Mouse (Mus musculus) ovary, adult 18-20 months (tissue): ENCODE data around the gene Ugt1a8.
A peak's percentile ranks its signal among the peaks of the same experiment; 100 is the strongest.

Experiments used
- DNase-seq: peaks from one replicate; pipeline ENCODE4 v3.0.0; 2022; ENCODE audit warnings: low spot score, mixed read lengths

Ugt1a8 gene

DNA sequence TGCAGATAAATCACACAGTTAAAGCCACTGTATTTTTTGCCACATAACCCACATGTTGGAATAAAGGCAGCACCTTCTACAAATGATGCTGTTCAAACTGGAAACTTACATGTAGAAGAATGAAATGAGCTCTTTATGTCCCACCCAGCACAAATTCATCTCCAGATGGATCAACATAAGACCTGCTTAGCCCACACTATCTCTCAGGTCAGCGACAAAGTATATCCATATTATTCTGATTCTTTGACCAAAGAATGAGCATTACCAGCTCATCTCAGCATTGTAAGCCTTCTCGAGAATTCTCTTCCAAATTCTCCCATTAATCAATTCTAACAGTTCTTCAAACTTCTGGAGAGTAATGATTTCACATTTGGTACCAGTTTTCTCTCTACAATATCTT is 134.6 kb downstream of the Ugt1a8 start:
- DNase-seq = no peak

GRCm38 (mm10) chr1:88223011-88223515 is 135.4 kb downstream of the Ugt1a8 start:
- peak; percentile 6 for DNase-seq

GRCm38 (mm10) chr1:88223591-88223990 is 136.0 kb downstream of the Ugt1a8 start:
- peak; percentile 12 for DNase-seq

- DNase-seq = peak; percentile 79
Observed at GRCm38 (mm10) chr1:88224029-88224776, 136.6 kb downstream of the Ugt1a8 start.

GRCm38 (mm10) chr1:88225301-88225700 is 137.7 kb downstream of the Ugt1a8 start:
- peak; percentile 5 for DNase-seq

DNA sequence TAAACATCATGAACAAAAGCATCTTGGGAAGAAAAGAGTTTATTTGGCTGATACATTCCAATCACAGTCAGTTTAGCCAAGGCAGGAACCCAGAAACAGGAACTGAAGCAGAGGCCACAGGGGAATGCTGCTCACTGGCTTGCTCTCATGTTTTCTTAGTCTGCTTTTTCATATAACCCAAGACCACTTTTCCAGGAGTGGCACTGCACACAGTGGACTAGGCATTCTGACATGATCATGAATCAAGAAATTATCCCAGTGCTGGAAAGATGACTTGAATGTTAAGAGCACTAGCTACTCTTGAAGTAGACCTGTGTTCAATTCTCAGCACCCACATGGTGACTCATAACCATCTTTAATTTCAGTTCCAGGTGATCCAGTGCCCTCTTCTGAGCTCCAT is 138.1 kb downstream of the Ugt1a8 start:
- peak; percentile 1 for DNase-seq

DNA sequence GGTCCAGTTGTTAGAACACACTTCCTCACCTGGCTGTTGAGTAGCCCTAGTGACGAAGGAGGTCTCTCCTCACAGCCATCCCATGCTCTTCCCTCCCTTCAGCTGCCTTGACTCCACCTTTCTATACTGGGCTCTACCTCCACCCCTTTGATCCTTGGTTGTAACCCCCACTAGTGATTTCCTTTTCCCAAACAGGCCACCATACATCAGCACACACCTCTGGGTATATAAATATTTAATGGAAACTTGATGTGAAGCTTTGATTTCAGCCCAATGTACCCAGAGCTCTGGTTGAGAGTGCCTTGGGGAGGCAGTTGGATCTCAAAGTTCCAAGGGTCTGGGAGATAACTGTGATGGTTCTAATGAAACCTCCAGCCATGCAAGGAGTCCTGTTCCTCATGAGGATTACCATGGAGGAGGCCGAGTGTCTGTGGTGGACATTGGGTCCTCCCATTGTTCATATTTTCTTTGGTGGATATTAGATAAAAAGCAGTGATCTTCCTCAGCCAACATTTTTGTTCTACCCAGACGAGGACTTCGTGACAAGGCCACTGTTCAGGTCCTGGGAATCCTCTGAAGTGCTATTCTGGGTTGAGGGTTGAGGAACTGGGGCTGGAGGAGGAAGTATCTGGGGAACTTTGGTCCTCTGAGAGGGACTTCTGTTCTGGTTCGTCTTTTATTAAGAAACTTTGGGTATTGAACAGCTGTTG is 139.2 kb downstream of the Ugt1a8 start, which contains the start of gene Mroh2a:
Gene Mroh2a, plus strand, starts transcription at position 317 of the 710 bp plus-strand sequence.
- peak; percentile 2 for DNase-seq

DNA sequence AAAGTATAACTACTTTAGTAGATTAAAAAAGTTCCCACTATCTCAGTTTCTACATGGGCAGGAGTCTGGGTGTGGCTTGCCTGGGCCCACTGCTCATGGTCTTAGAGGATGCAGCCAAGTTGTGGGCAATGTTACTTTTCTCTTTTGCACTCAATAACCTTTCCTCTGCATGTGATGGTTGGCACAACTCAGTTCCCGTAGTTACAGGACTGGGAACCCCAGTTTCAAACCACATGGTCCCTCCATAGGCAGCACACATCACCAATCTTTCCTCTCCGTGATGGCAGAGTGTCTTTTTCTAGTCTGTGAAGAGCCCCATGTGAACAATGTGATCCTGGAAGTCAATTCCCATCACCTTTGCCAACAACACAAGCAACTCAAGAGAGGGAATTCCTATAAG is 139.9 kb downstream of the Ugt1a8 start:
- peak; percentile 2 for DNase-seq

GRCm38 (mm10) chr1:88228121-88228520 is 140.5 kb downstream of the Ugt1a8 start:
- DNase-seq = peak; percentile 7

DNA sequence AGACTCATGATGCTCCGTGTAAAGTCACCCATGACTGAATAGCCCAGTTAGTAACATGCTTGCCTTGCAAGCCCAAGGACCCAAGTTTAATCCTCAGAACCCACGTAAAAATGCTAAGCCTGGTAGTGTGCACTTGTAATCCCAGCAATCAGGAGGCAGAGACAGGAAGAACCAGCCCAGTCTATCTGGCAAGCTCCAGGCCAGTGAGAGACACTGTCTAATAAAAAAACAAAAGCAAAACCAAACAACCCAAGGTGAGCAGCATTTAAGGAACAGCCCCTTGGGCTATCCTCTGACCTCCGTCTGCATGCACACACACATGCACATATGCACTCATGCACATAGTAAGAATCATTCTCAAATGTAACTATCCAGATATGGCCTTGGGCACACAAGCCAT is 142.0 kb downstream of the Ugt1a8 start:
- no peak for DNase-seq

DNA sequence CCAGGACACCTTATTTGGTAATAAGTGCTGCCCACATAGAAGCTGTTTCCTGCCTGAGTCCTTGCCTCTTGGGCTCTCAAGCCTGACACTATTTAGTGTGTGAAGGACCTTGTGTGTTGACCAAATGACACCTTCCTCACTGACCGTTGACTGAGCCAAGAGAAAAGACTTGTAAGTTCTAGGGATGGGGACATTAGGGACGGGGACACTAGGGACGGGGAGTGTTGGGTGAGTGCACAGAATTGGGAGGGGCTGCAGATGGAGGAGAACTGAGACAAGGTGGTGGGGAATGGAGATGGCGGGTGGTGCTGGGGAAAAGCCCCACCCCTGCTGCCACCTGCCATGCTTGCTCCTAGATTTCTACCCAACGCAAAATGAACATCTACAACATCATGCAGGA is 142.4 kb downstream of the Ugt1a8 start:
- peak; percentile 20 for DNase-seq

- DNase-seq = peak; percentile 7
Observed at GRCm38 (mm10) chr1:88230421-88230820, 142.8 kb downstream of the Ugt1a8 start.

DNA sequence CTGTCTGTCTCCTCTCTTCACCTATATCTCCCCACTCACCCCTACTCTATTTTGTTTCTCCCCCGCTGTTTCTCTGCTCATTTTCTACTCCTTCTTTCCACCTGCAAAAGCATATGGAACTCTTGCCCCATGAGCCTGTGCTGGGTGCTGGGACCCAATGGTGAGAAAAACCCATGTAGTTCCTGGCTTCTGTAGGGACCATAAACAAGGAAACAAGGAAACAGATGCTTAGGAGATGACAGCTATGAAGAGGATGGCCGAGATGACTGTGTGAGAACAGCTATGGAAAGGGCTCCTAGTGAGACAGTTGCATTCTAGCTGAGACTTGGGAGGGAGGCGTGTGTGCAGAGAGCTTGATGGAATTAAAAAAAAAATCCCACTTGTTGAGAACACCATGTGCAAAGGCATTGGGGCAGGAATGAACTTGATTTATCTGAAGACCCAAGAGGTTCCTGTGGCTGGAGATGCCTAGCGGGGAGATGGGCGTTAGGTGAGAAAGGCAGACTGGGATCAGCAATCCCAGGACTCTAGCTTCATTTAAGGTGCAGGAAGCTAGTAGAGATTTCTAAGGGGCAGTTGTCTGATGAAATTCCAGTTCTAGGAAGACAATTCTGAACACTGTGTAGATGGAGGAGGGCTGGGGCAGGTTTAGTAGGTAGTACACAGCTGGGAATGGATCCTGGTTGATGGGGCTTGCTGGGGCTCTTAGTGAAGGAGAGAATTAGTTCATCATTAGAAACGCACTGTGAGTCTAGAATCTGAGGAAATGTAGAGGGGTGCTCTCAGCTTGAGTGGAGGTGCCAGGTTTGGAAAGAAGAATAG is 143.6 kb downstream of the Ugt1a8 start:
- peak; percentile 11 for DNase-seq

- DNase-seq = peak; percentile 11
Observed at GRCm38 (mm10) chr1:88231803-88232499, 144.3 kb downstream of the Ugt1a8 start.

DNA sequence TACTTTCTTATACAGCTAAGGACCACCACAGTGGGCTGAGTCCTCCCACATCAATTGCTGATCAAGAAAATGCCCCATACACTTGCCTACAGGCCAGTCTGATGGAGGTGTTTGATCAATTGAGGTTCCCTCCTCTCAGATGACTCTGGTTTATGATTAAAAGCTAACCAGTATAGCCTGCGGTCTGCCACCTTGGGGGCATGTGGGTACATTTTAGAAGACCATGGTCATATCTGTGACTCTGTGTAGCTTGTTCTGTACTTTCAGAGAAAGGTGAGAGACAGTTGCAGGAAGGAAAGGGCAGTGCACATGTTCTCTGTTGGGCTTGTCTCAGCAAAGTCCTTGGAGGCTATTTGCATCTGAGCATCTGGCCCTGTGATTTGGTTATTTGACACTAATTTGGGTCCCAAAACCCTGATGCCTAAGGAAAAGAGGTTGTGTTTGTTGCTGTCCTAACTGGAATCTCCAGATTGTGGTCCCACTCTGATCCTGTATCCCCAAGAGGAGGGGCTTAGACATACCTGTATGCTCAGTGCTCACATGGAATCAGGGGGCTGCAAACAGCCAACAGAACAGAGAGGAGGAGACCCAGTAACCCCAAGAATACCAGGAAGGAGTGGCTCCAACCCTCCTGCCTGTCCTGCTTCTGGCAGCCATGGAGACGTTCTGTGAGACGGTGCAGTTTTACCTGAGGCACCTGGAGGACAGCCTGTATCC is 145.2 kb downstream of the Ugt1a8 start:
- no peak for DNase-seq

DNA sequence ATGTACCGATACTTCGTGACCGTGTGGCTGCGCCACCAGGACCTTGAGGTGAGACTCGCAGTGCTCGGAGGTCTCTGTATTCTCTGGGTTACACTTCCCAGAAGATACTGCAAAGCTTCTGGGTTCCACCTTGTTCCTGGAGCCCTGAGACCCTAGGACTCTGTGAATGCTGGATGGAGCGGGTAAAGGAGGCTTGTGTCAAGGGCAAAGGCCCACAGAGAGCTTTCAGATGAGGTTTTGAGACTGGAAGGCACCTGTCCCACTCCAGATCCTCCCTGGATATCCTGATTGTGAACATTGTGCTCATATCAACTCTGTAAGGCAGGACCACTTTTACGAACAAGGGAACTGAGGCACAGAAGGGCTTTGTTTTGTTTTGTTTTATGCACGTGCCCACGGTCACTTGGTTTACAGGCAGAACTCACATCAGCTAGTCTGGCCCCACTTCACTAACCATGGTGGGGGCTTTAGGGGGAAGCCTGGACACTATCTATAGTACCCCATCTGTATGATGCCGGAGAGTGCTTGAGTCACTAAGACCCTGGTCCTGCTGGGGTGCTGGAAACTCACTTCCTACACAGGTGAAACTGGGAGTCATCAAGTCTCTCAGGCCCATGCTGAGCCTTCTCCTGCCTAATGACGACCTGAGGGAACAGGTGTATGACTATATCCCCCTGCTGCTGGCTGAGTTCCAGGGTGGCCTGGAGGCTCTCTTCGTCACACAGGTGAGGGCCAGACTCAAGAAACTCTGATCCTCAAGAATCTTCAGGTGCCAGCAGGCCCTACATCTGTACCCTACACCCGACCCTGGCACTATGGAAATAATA is 146.0 kb downstream of the Ugt1a8 start:
- DNase-seq = no peak

- no peak for DNase-seq
Observed at GRCm38 (mm10) chr1:88234248-88234610, 146.6 kb downstream of the Ugt1a8 start.

DNA sequence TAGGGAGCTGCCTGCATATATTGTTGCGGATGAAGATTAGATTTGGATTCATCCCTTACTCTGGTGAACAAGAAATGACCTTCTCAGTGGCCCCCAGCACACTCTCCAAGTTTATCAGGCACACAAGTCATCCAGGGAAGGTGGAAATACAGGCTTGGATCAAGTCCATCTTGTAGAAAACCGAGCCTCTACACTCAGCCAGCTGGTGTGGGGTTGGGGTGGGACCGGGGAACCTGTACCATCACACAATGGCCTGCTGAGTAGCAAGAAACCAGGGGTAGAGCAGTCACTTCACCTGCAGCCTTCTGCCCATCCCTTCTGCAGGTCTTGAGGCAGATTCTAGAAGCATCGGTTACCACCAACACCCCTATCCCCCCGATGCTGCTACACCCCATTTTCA is 147.0 kb downstream of the Ugt1a8 start:
- DNase-seq = no peak

DNA sequence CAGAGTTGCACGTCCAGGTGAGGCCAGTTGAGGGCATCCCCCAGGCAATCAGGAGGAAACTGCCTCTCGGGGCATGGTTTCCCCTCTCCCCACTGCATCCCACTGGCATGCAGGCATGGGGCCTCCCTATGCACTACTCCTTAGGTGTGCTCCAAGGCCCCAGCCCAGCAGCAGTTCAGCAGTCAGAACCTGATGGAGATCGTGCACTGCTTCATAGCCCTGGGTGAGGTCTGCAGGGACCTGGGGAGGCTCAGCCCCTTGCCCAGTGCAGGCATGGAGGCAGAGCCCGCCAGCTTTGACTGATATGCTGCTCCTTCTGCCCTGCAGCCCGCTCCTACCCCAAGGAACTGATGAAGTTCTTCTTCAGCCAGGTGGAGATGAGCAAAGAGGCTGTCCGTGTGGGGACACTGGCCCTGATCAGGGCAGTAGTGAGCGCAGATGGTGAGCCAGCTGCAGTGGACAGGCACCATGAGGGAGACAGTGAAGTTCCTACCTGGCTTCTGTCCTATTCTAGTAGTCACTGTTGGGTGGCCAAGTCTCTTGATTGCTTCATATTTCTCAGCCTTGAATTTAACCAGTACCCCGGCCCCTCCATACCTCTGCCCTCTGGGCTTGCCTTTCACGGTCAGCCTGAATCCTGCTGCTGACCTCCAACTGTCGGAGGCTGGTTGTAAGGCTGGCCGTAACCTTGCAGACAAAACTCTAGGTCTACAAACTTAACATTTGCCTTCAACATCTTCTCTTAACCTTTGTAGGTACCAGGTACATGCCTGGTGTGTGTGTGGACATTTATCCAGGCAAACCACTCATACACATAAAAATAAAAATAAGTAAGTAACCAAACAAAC is 147.7 kb downstream of the Ugt1a8 start:
- no peak for DNase-seq
